Mouse (Mus musculus) lung, adult 2 months (tissue): Measurements from ENCODE around the gene Steap1.

ENCODE experiments used
- CTCF ChIP-seq: fragments of 200-500 bp; IDR thresholded peaks from 2 replicates; pipeline ENCODE4 v1.5.1; 2011; ENCODE audit warnings: mild to moderate bottlenecking, low read length, control low read depth; ENCODE audit not compliant: insufficient read depth
- POLR2A ChIP-seq: fragments of 200-500 bp; IDR thresholded peaks from 2 replicates; pipeline ENCODE4 v1.6.1; 2011; ENCODE audit warnings: low read depth, mild to moderate bottlenecking, control low read depth, low read length, borderline replicate concordance; ENCODE audit errors: extremely low read depth

GRCm38 (mm10) chr5:5705019-5705418, 44.1 kb downstream of the Steap1 start:
- TF ChIP-seq CTCF (no peak), POLR2A (no peak)
